Mouse (Mus musculus) erythroblast, embryonic 14.5 days (primary cell): ENCODE measurements around the gene Pafah1b3.

Experiments used
- GATA1 ChIP-seq: IDR thresholded peaks from 2 replicates; pipeline ENCODE4 v1.6.1; 2012; ENCODE audit warnings: low read length, inconsistent platforms, mixed read lengths
- TAL1 ChIP-seq: IDR thresholded peaks from 3 replicates; pipeline ENCODE4 v1.6.1; 2012; ENCODE audit warnings: low read length, inconsistent platforms, mixed read lengths

DNA sequence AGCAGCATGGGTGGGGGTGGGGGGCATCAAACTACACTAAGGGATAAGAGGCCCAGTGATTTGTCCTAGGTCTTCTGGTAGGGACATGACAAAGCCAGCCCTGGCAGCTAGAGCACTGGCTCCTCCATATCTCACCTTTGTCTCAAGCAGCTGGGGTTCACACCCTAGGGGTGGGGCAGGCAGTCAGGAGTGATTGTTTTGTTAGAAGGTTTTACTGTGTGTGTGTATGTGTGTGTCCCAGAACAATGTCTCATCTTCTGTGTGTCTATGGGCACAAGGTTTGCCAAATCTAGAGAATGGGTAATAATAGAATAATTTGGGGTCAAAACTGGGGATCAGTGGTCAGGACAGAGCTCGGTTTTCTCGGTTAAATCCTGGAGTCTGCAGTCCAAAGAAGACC lies 7.7 kb upstream of the Pafah1b3 start:
- TF ChIP-seq GATA1 (no peak), TAL1 (no peak)
